Mouse (Mus musculus): ENCODE data around the gene Tmed9.
"Not testable (repeated sequence)": the region's sequence is repeated elsewhere in the genome, so short reads cannot be mapped to it uniquely, and the experiment has no call there.

The Tmed9 gene

DNA sequence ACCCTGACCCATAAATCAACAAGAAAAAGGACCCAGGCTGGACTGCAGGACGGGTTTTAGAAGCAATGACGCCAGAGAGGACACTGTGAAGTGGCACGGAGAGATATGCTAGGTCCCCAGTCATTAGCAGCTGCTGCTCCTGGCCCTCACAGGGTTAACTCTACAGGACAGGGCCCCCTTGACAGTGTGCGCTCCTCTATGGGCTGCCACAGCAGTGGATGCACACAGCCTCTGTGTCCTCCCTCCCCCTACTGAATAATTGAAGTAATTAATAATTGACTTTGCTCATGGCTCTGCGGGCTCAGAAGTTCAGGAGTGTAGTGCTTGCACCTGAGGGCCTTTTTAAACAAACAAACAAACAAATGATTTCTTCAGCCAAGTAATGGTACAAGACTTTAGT is 39.9 kb downstream of the Tmed9 start:
- DNase-seq = no peak

- DNase-seq = no peak
These were observed 45.8 kb downstream of the Tmed9 start for GRCm38 (mm10) chr13:55619328-55619727.

DNA sequence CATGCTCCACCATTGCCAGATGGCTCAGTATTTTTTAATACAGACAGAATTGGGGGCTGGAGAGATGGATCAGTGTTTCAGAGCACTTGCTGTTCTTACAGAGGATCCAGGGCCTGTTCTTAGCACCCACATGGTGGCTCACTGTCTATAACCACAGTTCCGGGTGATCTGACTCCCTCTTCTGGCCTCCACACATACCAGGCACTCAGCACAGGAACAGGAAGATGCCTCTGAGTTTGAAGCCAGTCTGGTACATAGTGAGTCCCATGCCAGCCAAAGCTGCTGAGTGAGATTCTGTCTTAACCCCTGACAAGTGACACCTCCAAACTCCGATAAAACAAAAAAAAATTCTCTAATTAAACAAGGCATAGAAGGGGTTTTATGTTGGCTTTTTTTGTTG is 46.7 kb downstream of the Tmed9 start:
- no peak for DNase-seq

- DNase-seq = not testable (repeated sequence)
These were observed 48.7 kb downstream of the Tmed9 start for GRCm38 (mm10) chr13:55622156-55622648.

- DNase-seq = peak; percentile 93
These were observed 49.4 kb downstream of the Tmed9 start, which contains the start of gene Caml for GRCm38 (mm10) chr13:55622649-55623541. Gene Caml, plus strand, starts transcription at chr13:55623005.

DNA sequence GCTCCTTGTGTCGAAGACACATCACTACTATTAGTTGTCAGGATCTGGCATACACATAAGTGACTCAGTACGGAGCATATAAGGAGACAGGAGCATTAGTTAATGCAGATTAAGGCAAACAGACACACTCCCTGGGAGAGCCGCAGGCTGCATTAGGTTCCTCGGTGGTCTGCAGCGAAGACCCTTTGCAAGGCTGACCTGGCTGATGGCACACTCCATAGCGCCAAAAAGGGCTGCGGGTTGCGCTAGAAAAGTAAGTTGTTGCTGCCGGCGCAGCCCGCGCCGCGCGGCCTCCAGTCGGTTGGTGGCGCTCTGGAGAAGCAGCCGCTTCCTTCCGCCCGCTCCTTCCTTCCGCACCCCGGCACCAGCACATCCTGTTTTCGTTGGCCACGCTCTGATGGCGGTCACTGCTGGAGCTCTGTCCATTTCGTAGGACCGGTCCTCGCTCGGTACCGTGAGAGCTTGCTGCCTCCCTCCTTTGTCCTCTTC is 61.2 kb downstream of the Tmed9 start, which contains the start of gene Ddx46:
Ddx46 (plus strand) TSS at position 389 of the 489 bp plus-strand sequence.
- DNase-seq = peak; percentile 89

DNA sequence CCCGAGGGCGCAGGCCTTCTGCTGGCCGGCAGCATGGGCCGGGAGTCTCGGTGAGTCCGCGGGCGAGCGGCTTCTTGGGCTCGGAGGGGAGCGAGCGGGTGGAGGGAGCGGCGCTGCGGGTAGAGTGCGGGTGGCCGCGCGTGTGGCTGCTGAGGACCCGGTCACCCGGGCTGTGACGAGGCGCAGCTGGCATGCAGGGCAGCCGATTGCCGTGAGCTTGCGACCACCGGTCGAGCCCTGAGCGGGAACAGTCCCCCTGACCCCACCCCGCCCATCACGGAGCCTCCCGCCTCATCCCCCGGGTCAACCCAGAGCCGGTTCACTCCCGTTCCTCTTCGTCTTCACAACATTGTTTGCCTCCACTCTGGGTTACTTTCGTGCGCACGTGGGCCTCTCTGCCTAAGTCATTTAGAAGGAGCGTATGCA is 61.6 kb downstream of the Tmed9 start:
- DNase-seq = no peak

DNA sequence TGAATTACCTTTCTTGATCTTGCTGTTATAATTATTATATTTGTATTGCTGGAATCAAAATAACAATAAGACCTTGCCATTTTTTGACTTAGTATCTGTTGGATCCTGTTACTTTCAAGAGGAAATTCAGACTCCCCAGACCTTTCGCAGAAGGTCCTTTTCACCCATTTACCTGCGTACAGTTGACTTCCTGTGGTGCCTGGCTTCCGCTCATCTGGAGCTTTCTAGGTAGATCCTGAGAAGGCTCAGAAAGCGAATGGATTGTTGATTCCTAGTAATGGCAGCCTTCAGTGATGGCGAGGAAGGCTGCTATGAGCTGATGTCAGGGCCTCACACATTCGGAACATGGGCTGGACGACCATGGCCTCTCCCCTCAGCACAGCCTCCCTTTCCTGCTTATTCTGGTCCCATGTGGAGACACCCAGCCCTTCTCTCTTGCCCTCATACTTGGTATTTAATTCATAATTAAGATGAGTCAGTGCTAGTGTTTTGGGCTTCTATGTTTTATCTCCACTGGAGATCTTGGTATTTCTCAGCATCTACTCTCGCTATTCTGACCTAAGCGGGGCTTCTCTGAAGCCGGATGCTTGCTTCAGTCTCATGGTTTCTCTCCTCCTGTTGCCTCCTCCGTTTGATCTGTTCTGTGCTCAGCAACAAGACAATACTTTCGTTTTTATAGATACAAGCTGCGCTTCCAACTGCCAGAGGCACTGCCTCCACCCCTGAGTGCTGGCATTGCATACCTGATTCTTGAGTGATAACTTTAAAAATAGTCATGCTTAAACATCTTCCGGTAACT is 62.9 kb downstream of the Tmed9 start:
- DNase-seq = no peak

DNA sequence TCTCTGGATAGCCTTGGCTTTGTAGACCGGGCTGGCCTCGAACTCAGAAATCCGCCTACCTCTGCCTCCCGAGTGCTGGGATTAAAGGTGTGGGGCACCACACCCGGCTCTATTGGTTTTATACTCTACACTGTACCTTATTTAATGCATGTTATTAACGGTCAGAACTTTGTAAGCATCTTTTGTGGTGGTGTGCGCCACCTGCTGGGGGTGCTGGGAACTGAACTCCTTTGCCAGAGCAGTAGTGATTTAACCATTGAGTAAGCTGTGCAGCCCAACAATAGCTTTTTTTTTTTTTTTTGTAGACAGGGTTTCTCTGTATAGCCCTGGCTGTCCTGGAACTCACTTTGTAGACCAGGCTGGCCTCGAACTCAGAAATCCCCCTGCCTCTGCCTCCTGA is 66.9 kb downstream of the Tmed9 start:
- peak; percentile 92 for DNase-seq

DNA sequence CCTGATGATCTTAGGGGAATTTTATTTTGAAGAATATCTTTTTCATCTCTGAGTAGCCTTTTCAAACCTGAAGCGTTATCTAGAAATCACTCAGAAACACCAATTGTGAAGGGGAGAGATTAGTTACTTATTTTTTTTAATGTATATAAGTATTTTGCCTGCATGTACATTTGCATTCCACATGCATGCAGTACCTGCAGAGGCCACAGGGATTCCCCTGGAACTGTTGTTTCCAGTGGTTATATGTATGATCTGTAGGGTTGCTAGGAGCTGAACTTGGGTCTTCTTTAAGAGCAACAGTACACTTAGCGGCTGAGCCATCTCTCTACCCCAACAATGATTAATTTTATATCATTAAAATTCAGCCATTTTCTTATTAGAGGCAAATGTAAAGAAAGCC is 71.0 kb downstream of the Tmed9 start:
- DNase-seq = peak; percentile 13
